Mouse (Mus musculus): ENCODE results near the gene Nrd1. TPM values are rescaled to one million over a fixed set of nuclear protein-coding genes. Genes with fewer than 3 reads are reported as not detected.

The Nrd1 gene
- polyA plus RNA-seq, 2 experiments = 50.1 to 133 TPM

DNA sequence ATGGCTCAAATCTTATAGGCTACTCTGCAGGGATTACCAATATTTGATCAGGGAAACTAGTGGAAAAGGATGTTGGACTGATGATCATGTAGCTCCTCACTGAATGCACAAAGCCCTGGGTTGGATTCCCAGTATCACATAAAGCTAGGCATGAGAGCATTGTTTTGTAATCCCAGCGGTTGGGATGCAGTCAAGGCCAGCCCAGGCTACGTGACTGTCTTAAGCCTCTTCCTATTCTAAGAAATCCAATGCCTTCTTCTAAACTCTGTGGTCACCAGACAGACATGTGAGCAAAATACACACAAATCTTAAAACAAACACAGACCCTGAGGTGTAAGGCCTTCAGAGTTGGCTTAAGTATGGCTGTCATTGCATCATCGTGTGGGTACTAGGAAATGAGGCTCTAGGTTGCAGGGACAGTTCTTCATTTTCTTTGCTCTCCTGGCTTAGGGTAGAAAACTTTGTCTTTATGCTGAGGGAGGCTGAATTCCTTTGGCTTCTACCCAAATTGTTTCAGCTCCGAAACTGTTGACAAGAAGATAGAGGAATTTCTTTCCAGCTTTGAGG, 58.9 kb downstream of the Nrd1 start:
- no peak overlapping the region for H3K27ac ChIP-seq (replicated peaks; ENCODE audit: low read depth, low read length)
- TF ChIP-seq POLR2A (IDR thresholded peaks at IDR 0.05; ENCODE audit: borderline replicate concordance, extremely low read depth, insufficient read depth, insufficient read length) = no peak
- no peaks in the 10 kb centered on the region for H3K4me1 ChIP-seq (ENCODE audit: control insufficient read depth, insufficient read depth, low read length)
- DNase-seq (ENCODE audit: low spot score) (no peak), ATAC-seq (ENCODE audit: low FRiP score, low read depth) (no peak)
- WGBS = 91% methylated on average over 4 of the region's 4 CpGs
- H3K9ac ChIP-seq (ENCODE audit: low read depth, low read length, severe bottlenecking) = no peak overlapping the region
- no peak overlapping the region for H3K4me3 ChIP-seq (replicated peaks; ENCODE audit: low read length)
- peaks cover 91% of the 10 kb centered on the region for H3K36me3 ChIP-seq (ENCODE audit: control insufficient read depth, insufficient read depth, low read length)
- no peaks in the 10 kb centered on the region for H3K9me3 ChIP-seq (ENCODE audit: control insufficient read depth, low read length)
- no peak overlapping the region for H3K4me2 ChIP-seq (replicated peaks; ENCODE audit: low read depth, low read length, severe bottlenecking)
- no peaks in the 10 kb centered on the region for H3K27me3 ChIP-seq (ENCODE audit: control insufficient read depth, insufficient read depth, low read length)

DNA sequence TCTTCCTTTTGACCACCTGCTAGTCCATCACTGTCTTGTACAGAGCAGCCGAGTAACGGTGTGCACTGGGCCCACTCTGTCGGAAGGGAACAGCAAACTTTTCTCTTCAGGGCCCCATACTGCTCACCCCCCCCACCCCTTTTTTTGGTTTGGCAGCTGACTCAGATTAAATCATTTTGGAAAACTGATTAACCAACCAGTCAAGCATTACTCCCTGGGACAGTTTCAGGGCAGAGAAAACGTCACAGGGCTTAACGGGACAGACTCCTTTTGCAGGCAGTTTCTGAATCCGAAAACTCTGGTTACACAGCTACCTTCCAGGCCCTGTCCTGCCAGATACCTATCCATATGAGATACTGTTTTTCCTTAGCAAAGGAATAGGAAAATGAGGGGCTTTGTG, 64.5 kb downstream of the Nrd1 start:
- Histone ChIP-seq H3K27ac (replicated peaks; ENCODE audit: low read depth, low read length) (no peak overlapping the region), H3K4me2 (replicated peaks; ENCODE audit: low read depth, low read length, severe bottlenecking) (no peak overlapping the region), H3K27me3 (ENCODE audit: control insufficient read depth, insufficient read depth, low read length) (no peaks in the 10 kb centered on the region), H3K9ac (ENCODE audit: low read depth, low read length, severe bottlenecking) (no peak overlapping the region), H3K9me3 (ENCODE audit: control insufficient read depth, low read length) (no peaks in the 10 kb centered on the region), H3K4me3 (replicated peaks; ENCODE audit: low read length) (no peak overlapping the region), H3K36me3 (ENCODE audit: control insufficient read depth, insufficient read depth, low read length) (peaks cover 86% of the 10 kb centered on the region), H3K4me1 (ENCODE audit: control insufficient read depth, insufficient read depth, low read length) (no peaks in the 10 kb centered on the region)
- DNase-seq (ENCODE audit: low spot score) = no peak
- no peak for TF ChIP-seq POLR2A (IDR thresholded peaks at IDR 0.05; ENCODE audit: borderline replicate concordance, extremely low read depth, insufficient read depth, insufficient read length)
- no peak for ATAC-seq (ENCODE audit: low FRiP score, low read depth)
- 86% methylated on average over 6 of the region's 6 CpGs for WGBS

DNA sequence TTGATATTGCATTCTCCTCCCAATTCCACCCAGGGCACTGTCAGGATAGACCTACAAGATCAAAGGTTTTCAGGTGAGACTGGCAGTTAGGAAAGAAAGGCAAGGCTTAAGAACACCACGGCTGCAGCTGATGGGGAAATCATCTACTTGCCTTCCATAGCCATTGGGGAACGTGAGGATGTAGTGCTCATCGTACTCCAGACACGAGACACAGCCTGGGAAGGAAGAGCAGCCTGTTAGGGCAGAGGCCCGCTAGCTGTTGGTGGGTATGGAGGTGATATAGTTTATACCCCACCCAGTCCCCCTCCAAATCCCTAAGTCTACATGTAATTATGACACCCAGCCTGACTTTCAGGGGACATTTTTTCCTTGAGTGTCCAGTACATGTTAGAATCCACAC, 65.3 kb downstream of the Nrd1 start:
- ATAC-seq (ENCODE audit: low FRiP score, low read depth) = no peak
- Histone ChIP-seq H3K36me3 (ENCODE audit: control insufficient read depth, insufficient read depth, low read length) (peaks cover 83% of the 10 kb centered on the region), H3K4me3 (replicated peaks; ENCODE audit: low read length) (no peak overlapping the region), H3K4me1 (ENCODE audit: control insufficient read depth, insufficient read depth, low read length) (no peaks in the 10 kb centered on the region), H3K27ac (replicated peaks; ENCODE audit: low read depth, low read length) (no peak overlapping the region), H3K4me2 (replicated peaks; ENCODE audit: low read depth, low read length, severe bottlenecking) (no peak overlapping the region), H3K27me3 (ENCODE audit: control insufficient read depth, insufficient read depth, low read length) (no peaks in the 10 kb centered on the region), H3K9ac (ENCODE audit: low read depth, low read length, severe bottlenecking) (no peak overlapping the region), H3K9me3 (ENCODE audit: control insufficient read depth, low read length) (no peaks in the 10 kb centered on the region)
- 89% methylated on average over 5 of the region's 5 CpGs for WGBS
- DNase-seq (ENCODE audit: low spot score) = no peak
- TF ChIP-seq POLR2A (IDR thresholded peaks at IDR 0.05; ENCODE audit: borderline replicate concordance, extremely low read depth, insufficient read depth, insufficient read length) = no peak

DNA sequence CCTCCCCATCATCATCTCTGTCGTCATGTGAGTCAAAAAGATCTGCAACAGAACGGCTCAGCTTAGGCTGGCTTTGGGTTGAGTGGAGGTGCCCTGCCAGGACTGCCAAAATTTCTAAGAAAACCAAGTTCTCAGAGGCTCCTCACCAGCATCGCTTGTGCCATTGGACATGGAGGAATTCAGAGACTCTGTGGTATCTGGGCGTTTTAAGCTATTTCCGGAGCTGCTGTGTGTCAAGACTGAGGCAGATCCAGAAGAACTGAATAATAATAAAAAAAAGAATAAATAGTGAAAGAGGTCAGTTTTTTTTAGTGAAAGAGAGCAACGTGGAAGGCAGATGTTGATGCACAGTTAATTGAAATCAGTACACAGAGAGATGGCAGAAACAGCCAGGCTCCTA, 72.4 kb downstream of the Nrd1 start:
- DNase-seq (ENCODE audit: low spot score) (no peak), ATAC-seq (ENCODE audit: low FRiP score, low read depth) (no peak)
- no peaks in the 10 kb centered on the region for H3K4me1 ChIP-seq (ENCODE audit: control insufficient read depth, insufficient read depth, low read length)
- TF ChIP-seq POLR2A (IDR thresholded peaks at IDR 0.05; ENCODE audit: borderline replicate concordance, extremely low read depth, insufficient read depth, insufficient read length) = no peak
- H3K4me2 ChIP-seq (replicated peaks; ENCODE audit: low read depth, low read length, severe bottlenecking) = no peak overlapping the region
- peaks cover 35% of the 10 kb centered on the region for H3K36me3 ChIP-seq (ENCODE audit: control insufficient read depth, insufficient read depth, low read length)
- H3K9me3 ChIP-seq (ENCODE audit: control insufficient read depth, low read length) = no peaks in the 10 kb centered on the region
- H3K9ac ChIP-seq (ENCODE audit: low read depth, low read length, severe bottlenecking) = no peak overlapping the region
- H3K4me3 ChIP-seq (replicated peaks; ENCODE audit: low read length) = no peak overlapping the region
- WGBS = 86% methylated on average over 6 of the region's 6 CpGs
- no peak overlapping the region for H3K27ac ChIP-seq (replicated peaks; ENCODE audit: low read depth, low read length)
- H3K27me3 ChIP-seq (ENCODE audit: control insufficient read depth, insufficient read depth, low read length) = no peaks in the 10 kb centered on the region

DNA sequence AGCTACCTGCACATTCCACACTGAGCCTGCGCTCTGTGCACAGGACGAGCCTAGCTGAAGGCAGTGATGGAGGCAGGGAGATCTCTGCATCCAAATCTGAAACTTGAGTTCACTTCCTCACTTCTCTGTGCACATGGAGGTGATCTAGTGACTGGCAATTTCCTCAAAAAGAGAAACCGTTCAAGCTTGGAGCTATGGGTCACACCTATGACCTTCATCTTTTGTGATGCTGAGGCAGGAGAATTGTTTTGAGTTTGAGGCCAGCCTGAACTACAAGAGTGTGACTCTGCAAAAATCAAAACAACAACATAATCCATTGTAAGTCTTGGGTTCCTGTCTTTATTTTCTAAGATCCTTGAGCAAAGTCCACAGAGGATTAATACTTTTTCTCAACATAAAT, 72.8 kb downstream of the Nrd1 start:
- no peak for TF ChIP-seq POLR2A (IDR thresholded peaks at IDR 0.05; ENCODE audit: borderline replicate concordance, extremely low read depth, insufficient read depth, insufficient read length)
- Histone ChIP-seq H3K9me3 (ENCODE audit: control insufficient read depth, low read length) (no peaks in the 10 kb centered on the region), H3K4me3 (replicated peaks; ENCODE audit: low read length) (no peak overlapping the region), H3K4me1 (ENCODE audit: control insufficient read depth, insufficient read depth, low read length) (no peaks in the 10 kb centered on the region), H3K4me2 (replicated peaks; ENCODE audit: low read depth, low read length, severe bottlenecking) (no peak overlapping the region), H3K9ac (ENCODE audit: low read depth, low read length, severe bottlenecking) (no peak overlapping the region), H3K27me3 (ENCODE audit: control insufficient read depth, insufficient read depth, low read length) (no peaks in the 10 kb centered on the region), H3K36me3 (ENCODE audit: control insufficient read depth, insufficient read depth, low read length) (peaks cover 34% of the 10 kb centered on the region), H3K27ac (replicated peaks; ENCODE audit: low read depth, low read length) (no peak overlapping the region)
- WGBS = 75% methylated on average over 3 of the region's 3 CpGs
- no peak for DNase-seq (ENCODE audit: low spot score)
- no peak for ATAC-seq (ENCODE audit: low FRiP score, low read depth)

DNA sequence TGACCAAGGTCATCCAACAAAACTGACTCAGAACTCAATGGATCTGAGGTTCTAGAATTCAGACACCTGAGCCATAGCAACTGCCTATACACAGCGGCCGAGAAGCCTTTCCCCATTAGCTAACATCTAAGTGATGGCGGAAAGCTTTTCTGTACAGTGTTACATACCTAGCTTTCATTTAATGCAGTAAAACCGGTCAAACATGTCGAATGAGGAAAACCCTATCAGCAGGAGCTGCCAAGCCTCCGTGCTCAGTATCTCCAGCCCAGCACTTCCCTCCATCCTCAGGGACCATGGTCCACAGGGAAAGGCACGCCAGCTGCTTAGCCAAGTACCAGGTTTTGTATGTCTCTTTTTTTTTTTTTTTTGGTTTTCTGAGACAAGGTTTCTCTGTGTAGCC, 78.5 kb downstream of the Nrd1 start:
- DNase-seq (ENCODE audit: low spot score) (no peak), ATAC-seq (ENCODE audit: low FRiP score, low read depth) (no peak)
- 93% methylated on average over 7 of the region's 7 CpGs for WGBS
- Histone ChIP-seq H3K27me3 (ENCODE audit: control insufficient read depth, insufficient read depth, low read length) (no peaks in the 10 kb centered on the region), H3K4me2 (replicated peaks; ENCODE audit: low read depth, low read length, severe bottlenecking) (no peak overlapping the region), H3K27ac (replicated peaks; ENCODE audit: low read depth, low read length) (no peak overlapping the region), H3K9me3 (ENCODE audit: control insufficient read depth, low read length) (no peaks in the 10 kb centered on the region), H3K9ac (ENCODE audit: low read depth, low read length, severe bottlenecking) (no peak overlapping the region), H3K36me3 (ENCODE audit: control insufficient read depth, insufficient read depth, low read length) (peaks cover 35% of the 10 kb centered on the region), H3K4me3 (replicated peaks; ENCODE audit: low read length) (no peak overlapping the region), H3K4me1 (ENCODE audit: control insufficient read depth, insufficient read depth, low read length) (no peaks in the 10 kb centered on the region)
- no peak for TF ChIP-seq POLR2A (IDR thresholded peaks at IDR 0.05; ENCODE audit: borderline replicate concordance, extremely low read depth, insufficient read depth, insufficient read length)

Measured in limb, embryonic 14.5 days (tissue).